Mouse (Mus musculus) forebrain, embryonic 15.5 days (tissue): ENCODE data around the gene Adam15. TPM values are rescaled to one million over a fixed set of nuclear protein-coding genes. Genes with fewer than 3 reads are reported as not detected.

Experiments
- ATAC-seq: fragments of 200-750 bp; cut with Nextera tagmentation; replicated peaks from 2 replicates; pipeline ENCODE4 v1.8.0; 2017; ENCODE audit warnings: mild to moderate bottlenecking, moderate TSS enrichment, moderate library complexity
- H3K27ac ChIP-seq: fragments of 300-500 bp; sonication (generic); replicated peaks from 2 replicates; pipeline ENCODE4 v1.5.1; 2015; ENCODE audit warnings: mild to moderate bottlenecking, inconsistent platforms
- H3K27me3 ChIP-seq: fragments of 300-500 bp; sonication (generic); 2 replicates; pipeline ENCODE4 v1.6.1; 2015; ENCODE audit warnings: inconsistent platforms
- H3K36me3 ChIP-seq: fragments of 300-500 bp; sonication (generic); 2 replicates; pipeline ENCODE4 v1.6.1; 2015; ENCODE audit warnings: mild to moderate bottlenecking, inconsistent platforms
- H3K4me1 ChIP-seq: fragments of 300-500 bp; sonication (generic); 2 replicates; pipeline ENCODE4 v1.6.1; 2015; ENCODE audit warnings: inconsistent platforms
- H3K4me2 ChIP-seq: fragments of 300-500 bp; sonication (generic); replicated peaks from 2 replicates; pipeline ENCODE4 v1.6.1; 2015; ENCODE audit warnings: mild to moderate bottlenecking, inconsistent platforms
- H3K4me3 ChIP-seq: fragments of 300-500 bp; sonication (generic); 2 replicates; pipeline ENCODE4 v1.5.1; 2015; ENCODE audit warnings: mild to moderate bottlenecking, inconsistent platforms
- H3K9ac ChIP-seq: fragments of 300-500 bp; sonication (generic); replicated peaks from 2 replicates; pipeline ENCODE4 v1.6.1; 2015; ENCODE audit warnings: mild to moderate bottlenecking, inconsistent platforms
- H3K9me3 ChIP-seq: fragments of 300-500 bp; sonication (generic); 2 replicates; pipeline ENCODE4 v1.6.1; 2016; ENCODE audit warnings: inconsistent platforms
- WGBS: fragments of 180-500 bp; shearing (Covaris S2); methylation state at CpG from one replicate; pipeline ENCODE4 v1.1.7; 2015; ENCODE audit warnings: mixed read lengths; 5-methylcytosine and 5-hydroxymethylcytosine counted together
- polyA plus RNA-seq: library from polyadenylated mRNA; unstranded; fragments of >200 nt; fragmentation: Nextera tagmentation; extraction: Ambion mirVana; gene quantifications from 2 replicates; pipeline ENCODE4 v1.2.1, GENCODE M21; 2015

Adam15 gene
- polyA plus RNA-seq, 1 experiment from 2014 or later, result 32.9 TPM

- no peaks in the 10 kb centered on the region for H3K36me3 ChIP-seq
- no peaks in the 10 kb centered on the region for H3K9me3 ChIP-seq
- peak overlapping the region; percentile 17; the same call in 1 of the 2 replicates for H3K4me3 ChIP-seq
- H3K9ac ChIP-seq, result no peak overlapping the region; the same call in 1 of the 2 replicates
- peaks cover 7% of the 10 kb centered on the region for H3K4me1 ChIP-seq
- 8% methylated on average over 14 of the region's 14 CpGs for WGBS
- 0 out of 2 replicates have a peak, but pooled peaks cover 4% of the 10 kb centered on the region for H3K27me3 ChIP-seq
- no peak overlapping the region for H3K27ac ChIP-seq
- ATAC-seq, result no peak
- H3K4me2 ChIP-seq, result peak overlapping the region; percentile 37
Observed at GRCm38 (mm10) chr3:89299499-89299898, 50.3 kb downstream of the Adam15 start.

GRCm38 (mm10) chr3:89298908-89299307 lies 50.9 kb downstream of the Adam15 start:
- ATAC-seq, result no peak
- WGBS, result 74% methylated on average over 6 of the region's 6 CpGs
- no peaks in the 10 kb centered on the region for H3K36me3 ChIP-seq

GRCm38 (mm10) chr3:89296761-89297396 lies 52.9 kb downstream of the Adam15 start:
- Histone ChIP-seq H3K4me1 (peaks cover 7% of the 10 kb centered on the region), H3K36me3 (no peaks in the 10 kb centered on the region), H3K4me2 (no peak overlapping the region), H3K9me3 (no peaks in the 10 kb centered on the region), H3K27ac (peak overlapping the region; percentile 40; the same call in 1 of the 2 replicates), H3K27me3 (0 out of 2 replicates have a peak, but pooled peaks cover 4% of the 10 kb centered on the region), H3K9ac (no peak overlapping the region), H3K4me3 (no peak overlapping the region)
- ATAC-seq, result no peak
- WGBS, result 76% methylated on average over 11 of the region's 11 CpGs

More at GRCm38 (mm10) chr3:89298908-89299307, 50.9 kb downstream of the Adam15 start:
- no peak overlapping the region for H3K27ac ChIP-seq
- 0 out of 2 replicates have a peak, but pooled peaks cover 4% of the 10 kb centered on the region for H3K27me3 ChIP-seq
- no peaks in the 10 kb centered on the region for H3K9me3 ChIP-seq
- H3K4me1 ChIP-seq, result peaks cover 7% of the 10 kb centered on the region
- H3K4me3 ChIP-seq, result no peak overlapping the region
- H3K4me2 ChIP-seq, result no peak overlapping the region
- no peak overlapping the region for H3K9ac ChIP-seq

- H3K4me1 ChIP-seq, result peaks cover 7% of the 10 kb centered on the region
- no peak overlapping the region for H3K4me3 ChIP-seq
- H3K27ac ChIP-seq, result no peak overlapping the region
- no peaks in the 10 kb centered on the region for H3K36me3 ChIP-seq
- H3K4me2 ChIP-seq, result no peak overlapping the region
- H3K9me3 ChIP-seq, result no peaks in the 10 kb centered on the region
- no peak for ATAC-seq
- WGBS, result 77% methylated on average over 8 of the region's 8 CpGs
- H3K9ac ChIP-seq, result no peak overlapping the region
- H3K27me3 ChIP-seq, result 0 out of 2 replicates have a peak, but pooled peaks cover 4% of the 10 kb centered on the region
Observed at GRCm38 (mm10) chr3:89295685-89296230, 54.0 kb downstream of the Adam15 start.

GRCm38 (mm10) chr3:89294195-89294594 lies 55.6 kb downstream of the Adam15 start:
- Histone ChIP-seq H3K27me3 (no peaks in the 10 kb centered on the region), H3K4me3 (no peak overlapping the region), H3K36me3 (no peaks in the 10 kb centered on the region), H3K9me3 (no peaks in the 10 kb centered on the region), H3K9ac (no peak overlapping the region), H3K27ac (no peak overlapping the region), H3K4me1 (peaks cover 3% of the 10 kb centered on the region; the same call in 1 of the 2 replicates), H3K4me2 (no peak overlapping the region)
- ATAC-seq, result no peak
- 81% methylated on average over 5 of the region's 5 CpGs for WGBS

GRCm38 (mm10) chr3:89293247-89293918 lies 56.4 kb downstream of the Adam15 start:
- WGBS, result 92% methylated on average over 11 of the region's 11 CpGs
- peaks cover 3% of the 10 kb centered on the region; the same call in 1 of the 2 replicates for H3K4me1 ChIP-seq
- no peak for ATAC-seq
- no peaks in the 10 kb centered on the region for H3K9me3 ChIP-seq
- no peak overlapping the region for H3K9ac ChIP-seq
- H3K4me3 ChIP-seq, result no peak overlapping the region
- H3K36me3 ChIP-seq, result no peaks in the 10 kb centered on the region
- no peaks in the 10 kb centered on the region for H3K27me3 ChIP-seq
- H3K27ac ChIP-seq, result no peak overlapping the region
- no peak overlapping the region for H3K4me2 ChIP-seq

- Histone ChIP-seq H3K9me3 (no peaks in the 10 kb centered on the region), H3K4me2 (no peak overlapping the region), H3K27me3 (no peaks in the 10 kb centered on the region), H3K4me3 (no peak overlapping the region), H3K4me1 (peaks cover 3% of the 10 kb centered on the region; the same call in 1 of the 2 replicates), H3K27ac (no peak overlapping the region), H3K36me3 (no peaks in the 10 kb centered on the region), H3K9ac (no peak overlapping the region)
- WGBS, result 71% methylated on average over 5 of the region's 5 CpGs
- ATAC-seq, result no peak
Observed at GRCm38 (mm10) chr3:89292303-89292702, 57.5 kb downstream of the Adam15 start.

GRCm38 (mm10) chr3:89291874-89292273 lies 57.9 kb downstream of the Adam15 start:
- H3K27me3 ChIP-seq, result no peaks in the 10 kb centered on the region
- H3K36me3 ChIP-seq, result no peaks in the 10 kb centered on the region
- H3K9me3 ChIP-seq, result no peaks in the 10 kb centered on the region
- H3K4me2 ChIP-seq, result no peak overlapping the region
- peaks cover 3% of the 10 kb centered on the region; the same call in 1 of the 2 replicates for H3K4me1 ChIP-seq
- H3K27ac ChIP-seq, result no peak overlapping the region
- 77% methylated on average over 10 of the region's 10 CpGs for WGBS
- no peak overlapping the region for H3K4me3 ChIP-seq
- no peak for ATAC-seq
- H3K9ac ChIP-seq, result no peak overlapping the region

Other genes starting within 250 kb of the Adam15 start
- not detected in 2 replicates for gene Gm43738, start 248.9 kb downstream of the Adam15 start, polyA plus RNA-seq
- 364 and 375 TPM in 2 replicates for gene Fdps, start 248.0 kb downstream of the Adam15 start, polyA plus RNA-seq
- 0.06 and 0.10 TPM in 2 replicates for gene Pklr, start 213.9 kb downstream of the Adam15 start, polyA plus RNA-seq
- gene Hcn3, start 189.8 kb downstream of the Adam15 start, polyA plus RNA-seq, result 30.1 and 34.3 TPM in 2 replicates
- 26.5 and 26.9 TPM in 2 replicates for gene Clk2, start 185.2 kb downstream of the Adam15 start, polyA plus RNA-seq
- 116 and 120 TPM in 2 replicates for gene Scamp3, start 172.5 kb downstream of the Adam15 start, polyA plus RNA-seq
- 22.3 and 24.6 TPM in 2 replicates for gene Fam189b, start 166.9 kb downstream of the Adam15 start, polyA plus RNA-seq
- gene Gba, start 147.1 kb downstream of the Adam15 start, polyA plus RNA-seq, result 39.2 and 42.7 TPM in 2 replicates
- gene Thbs3, start 134.8 kb downstream of the Adam15 start, polyA plus RNA-seq, result 67.0 and 68.3 TPM in 2 replicates
- 172 and 175 TPM in 2 replicates for gene Mtx1, start 122.9 kb downstream of the Adam15 start, polyA plus RNA-seq
- gene Muc1, start 120.9 kb downstream of the Adam15 start, polyA plus RNA-seq, result 1.1 and 1.8 TPM in 2 replicates
- gene Krtcap2, start 104.0 kb downstream of the Adam15 start, polyA plus RNA-seq, result 192 and 205 TPM in 2 replicates
- 57.7 and 58.7 TPM in 2 replicates for gene Trim46, start 103.7 kb downstream of the Adam15 start, polyA plus RNA-seq
- gene Dpm3, start 90.6 kb downstream of the Adam15 start, polyA plus RNA-seq, result 76.5 and 89.6 TPM in 2 replicates
- gene Slc50a1, start 79.4 kb downstream of the Adam15 start, polyA plus RNA-seq, result 35.4 and 40.6 TPM in 2 replicates
- gene Efna1, start 68.9 kb downstream of the Adam15 start, polyA plus RNA-seq, result 9.2 and 9.9 TPM in 2 replicates
- gene Efna3, start 27.0 kb downstream of the Adam15 start, polyA plus RNA-seq, result 41.0 and 42.5 TPM in 2 replicates
- 14.4 and 15.7 TPM in 2 replicates for gene Efna4, start 12.0 kb downstream of the Adam15 start, polyA plus RNA-seq
- gene Dcst2, start 12.0 kb upstream of the Adam15 start, polyA plus RNA-seq, result 0.11 and 0.13 TPM in 2 replicates
- gene Dcst1, start 15.3 kb upstream of the Adam15 start, polyA plus RNA-seq, result 0.51 and 0.89 TPM in 2 replicates
- 0.37 and 0.52 TPM in 2 replicates for gene Zbtb7b, start 44.8 kb upstream of the Adam15 start, polyA plus RNA-seq
- 0.64 and 0.82 TPM in 2 replicates for gene Lenep, start 52.8 kb upstream of the Adam15 start, polyA plus RNA-seq
- 42.0 and 42.3 TPM in 2 replicates for gene Flad1, start 61.9 kb upstream of the Adam15 start, polyA plus RNA-seq
- 165 and 196 TPM in 2 replicates for gene Cks1b, start 68.4 kb upstream of the Adam15 start, polyA plus RNA-seq
- 14.3 and 15.8 TPM in 2 replicates for gene Shc1, start 68.4 kb upstream of the Adam15 start, polyA plus RNA-seq
- 39.4 and 41.5 TPM in 2 replicates for gene Pygo2, start 80.2 kb upstream of the Adam15 start, polyA plus RNA-seq
- 12.1 and 15.1 TPM in 2 replicates for gene Pbxip1, start 86.7 kb upstream of the Adam15 start, polyA plus RNA-seq
- gene Pmvk, start 104.5 kb upstream of the Adam15 start, polyA plus RNA-seq, result 80.2 and 80.9 TPM in 2 replicates
- gene Kcnn3, start 170.2 kb upstream of the Adam15 start, polyA plus RNA-seq, result 9.0 and 10.4 TPM in 2 replicates